Mouse (Mus musculus): Measurements from ENCODE around the gene Olfr281.

GRCm38 (mm10) chr15:98444561-98444960, 7.8 kb upstream of the Olfr281 start:
- no peak for TF ChIP-seq POLR2A (IDR thresholded peaks at IDR 0.05; ENCODE audit: low read depth, low read length)
- TF ChIP-seq CTCF (IDR thresholded peaks at IDR 0.05; ENCODE audit: extremely low read depth, insufficient read depth, insufficient read length, insufficient replicate concordance), result no peak
